Mouse (Mus musculus) CH12F3 (cell line): Measurements from ENCODE around the gene Fam163a.
"Not testable (repeated sequence)": the region's sequence is repeated elsewhere in the genome, so short reads cannot be mapped to it uniquely, and the experiment has no call there.

Source experiments
- in situ Hi-C: fragments of 300-500 bp; cut with MboI; formaldehyde crosslinking; loops from 2 replicates; pipeline ENCODE4 v1.14.3; 2020; ENCODE audit warnings: low sequenced_read_pairs

The Fam163a gene

DNA sequence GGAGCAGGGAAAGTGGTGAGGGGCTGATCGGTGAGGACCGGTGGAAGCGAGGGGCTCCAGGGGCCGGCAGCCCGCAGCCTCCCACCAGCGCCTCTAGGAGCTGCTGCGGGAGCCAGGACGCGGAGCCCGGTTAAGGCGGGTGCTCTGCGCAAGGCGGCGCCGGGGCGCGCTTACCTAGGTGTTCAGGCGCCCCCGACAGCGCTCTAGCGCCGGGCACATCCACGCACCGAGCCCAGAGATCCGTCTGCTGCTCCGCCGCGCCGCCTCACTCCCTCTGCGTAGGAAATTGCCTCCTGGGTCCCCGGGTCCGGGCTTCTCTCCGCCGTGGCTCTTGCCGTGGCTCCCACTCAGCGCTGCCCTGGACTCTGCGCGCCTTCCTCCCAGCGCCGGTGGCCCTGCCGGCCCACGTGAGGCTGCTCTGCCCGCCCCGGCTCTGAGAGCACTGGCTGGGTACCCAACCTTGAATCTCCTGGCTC, at the start of gene Fam163a:
Gene Fam163a, minus strand, starts transcription at position 371 of the 476 bp plus-strand sequence.
- in situ Hi-C loops = no loop called here

DNA sequence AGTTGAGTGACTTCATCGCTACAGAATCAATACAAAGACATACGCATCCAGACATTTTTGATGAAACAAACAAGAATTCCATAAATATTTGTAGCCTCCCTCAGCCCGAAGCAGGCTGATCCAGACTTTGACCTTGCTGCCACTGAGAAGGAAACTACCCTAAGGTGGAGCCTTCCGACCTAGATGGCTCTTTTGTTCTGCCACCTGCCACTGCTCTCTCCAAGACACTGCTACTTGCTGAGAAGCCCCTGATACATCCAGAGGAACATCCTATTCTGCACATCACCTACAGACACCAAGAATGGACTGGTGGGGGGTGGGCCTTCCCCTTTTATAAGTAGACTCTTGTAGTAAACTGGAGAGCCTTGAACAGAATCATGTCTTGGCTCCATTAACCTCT, 46.3 kb upstream of the Fam163a start:
- in situ Hi-C loops = not testable (repeated sequence)

DNA sequence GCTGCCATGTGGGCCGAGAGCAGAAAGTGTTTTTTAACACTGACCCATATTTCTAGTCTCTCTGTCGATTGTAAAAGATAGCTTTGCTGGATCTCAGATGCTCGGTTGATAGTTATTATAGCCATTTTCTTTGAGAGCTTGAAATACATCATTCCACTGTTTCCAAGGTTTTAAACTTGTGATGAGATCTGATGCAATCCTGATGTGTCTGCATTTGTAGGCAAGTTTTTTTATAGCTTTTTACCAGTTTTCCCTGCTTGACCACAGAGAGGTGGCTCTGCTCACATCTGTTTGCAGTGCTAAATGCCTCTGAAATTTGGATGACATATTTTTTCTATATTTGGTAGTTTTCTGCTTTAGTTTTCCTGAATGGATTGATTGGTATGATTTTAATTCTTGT, 43.1 kb upstream of the Fam163a start:
- in situ Hi-C loops = no loop called here

DNA sequence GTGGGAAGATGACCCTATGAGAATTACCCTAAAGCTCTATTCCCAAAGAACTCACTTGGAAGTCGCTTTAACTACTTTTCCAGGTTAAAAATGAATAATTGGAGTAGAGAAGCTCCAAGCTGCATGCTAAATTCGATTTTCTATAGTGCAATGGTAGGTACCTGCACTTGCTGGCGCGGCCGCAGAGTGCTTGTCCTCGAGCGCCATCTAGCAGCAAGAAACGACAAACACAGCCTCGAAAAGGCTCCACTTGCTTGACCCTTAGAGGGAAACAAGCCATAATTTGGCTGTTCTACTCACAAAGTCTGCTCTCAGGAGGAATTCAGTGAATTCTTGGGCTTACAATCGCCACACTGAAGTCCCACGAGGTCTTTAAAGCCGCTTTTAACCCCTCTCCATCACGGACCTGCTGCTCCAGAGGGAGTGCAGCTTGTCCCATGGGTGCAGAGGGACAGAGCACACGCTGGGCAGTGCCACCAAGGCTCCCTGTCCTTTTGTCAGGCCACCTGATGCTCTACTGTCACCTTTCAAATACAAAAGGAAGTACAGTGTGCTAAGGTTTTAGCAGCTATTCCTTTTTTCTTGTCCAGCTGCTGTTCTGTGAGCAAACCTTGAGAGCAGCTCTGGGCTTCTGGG, 37.0 kb upstream of the Fam163a start:
- in situ Hi-C loops = no loop called here

DNA sequence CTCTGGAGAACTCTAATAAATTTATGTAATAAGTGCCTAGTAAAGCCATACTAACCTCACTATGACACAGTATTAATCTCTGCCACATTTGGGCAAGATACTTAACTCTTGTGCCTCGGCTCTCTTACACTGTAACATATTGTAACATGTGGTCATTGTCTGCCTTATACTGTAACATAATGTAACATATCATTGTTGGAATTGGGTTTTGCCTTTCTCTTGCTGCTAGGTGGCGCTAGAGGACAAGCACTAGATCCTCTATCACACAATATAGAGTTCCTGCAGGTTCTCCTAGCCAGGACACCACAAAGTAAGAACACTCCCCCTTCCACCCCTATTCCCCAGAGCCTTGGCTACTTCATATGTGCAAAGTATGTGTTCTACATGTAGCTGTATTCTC, 36.2 kb upstream of the Fam163a start:
- in situ Hi-C loops = no loop called here

- in situ Hi-C loops = no loop called here
Measured at GRCm38 (mm10) chr1:156231122-156231521, 26.3 kb upstream of the Fam163a start.

- in situ Hi-C loops = no loop called here
Measured at GRCm38 (mm10) chr1:156230339-156231089, 25.7 kb upstream of the Fam163a start.

DNA sequence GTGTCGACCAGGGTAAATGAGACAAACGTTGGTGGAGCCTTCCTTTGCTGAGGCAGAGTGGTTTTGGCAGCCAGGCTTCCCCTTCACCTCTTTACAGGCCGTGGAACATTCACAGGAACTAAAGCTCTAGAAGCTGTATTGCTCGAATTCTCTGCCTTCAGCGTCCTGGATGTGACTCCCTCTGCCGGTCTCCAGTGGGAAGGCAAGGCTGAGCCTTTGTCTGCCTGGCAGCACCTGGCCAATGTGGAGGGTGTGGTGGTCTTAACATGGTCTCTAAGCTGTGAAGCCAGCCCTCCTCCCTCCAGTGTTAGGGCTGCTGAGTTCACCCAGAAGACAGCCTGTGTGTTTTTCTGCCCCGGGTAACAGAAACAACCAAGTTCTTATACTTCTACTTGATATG, 24.6 kb upstream of the Fam163a start:
- in situ Hi-C loops = no loop called here

DNA sequence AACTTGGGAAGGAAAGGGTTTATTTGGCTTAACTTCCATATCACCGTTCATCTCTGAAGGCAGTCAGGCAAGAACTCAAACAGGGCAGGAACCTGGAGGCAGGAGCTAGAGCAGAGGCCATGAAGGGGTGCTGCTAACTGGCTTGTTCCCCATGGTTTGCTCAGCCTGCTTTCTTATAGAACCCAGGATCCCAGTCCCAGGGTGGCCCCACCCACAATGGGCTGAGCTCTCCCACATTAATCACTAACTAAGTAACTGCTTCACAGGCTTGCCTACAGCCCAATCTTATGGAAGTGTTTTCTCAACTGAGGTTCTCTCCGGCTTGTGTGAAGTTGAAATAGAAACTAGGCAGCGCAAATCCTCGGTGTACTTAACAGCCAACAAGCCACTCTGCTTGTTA, 23.9 kb upstream of the Fam163a start:
- in situ Hi-C loops = no loop called here

DNA sequence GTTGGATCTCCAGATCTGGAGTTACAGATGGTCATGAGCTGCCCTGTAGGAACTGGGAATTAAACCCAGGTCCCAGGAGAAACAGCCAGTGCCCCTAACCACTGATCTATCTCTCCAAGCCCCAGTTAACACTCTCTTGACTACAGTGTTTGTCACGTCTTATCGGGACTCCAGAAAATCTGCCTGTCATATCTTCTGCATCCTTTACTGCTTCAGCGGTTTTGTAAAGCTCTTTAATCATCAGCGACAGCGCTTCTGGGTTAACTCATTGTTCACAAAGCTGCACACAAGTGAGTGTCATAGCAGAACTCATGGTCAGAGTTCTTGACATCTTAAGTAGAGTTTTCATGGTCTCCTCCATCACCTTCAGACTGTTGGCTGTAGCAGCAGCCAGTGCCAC, 22.1 kb upstream of the Fam163a start:
- in situ Hi-C loops = no loop called here

- in situ Hi-C loops = no loop called here
Measured at GRCm38 (mm10) chr1:156222205-156223000, 17.6 kb upstream of the Fam163a start.

DNA sequence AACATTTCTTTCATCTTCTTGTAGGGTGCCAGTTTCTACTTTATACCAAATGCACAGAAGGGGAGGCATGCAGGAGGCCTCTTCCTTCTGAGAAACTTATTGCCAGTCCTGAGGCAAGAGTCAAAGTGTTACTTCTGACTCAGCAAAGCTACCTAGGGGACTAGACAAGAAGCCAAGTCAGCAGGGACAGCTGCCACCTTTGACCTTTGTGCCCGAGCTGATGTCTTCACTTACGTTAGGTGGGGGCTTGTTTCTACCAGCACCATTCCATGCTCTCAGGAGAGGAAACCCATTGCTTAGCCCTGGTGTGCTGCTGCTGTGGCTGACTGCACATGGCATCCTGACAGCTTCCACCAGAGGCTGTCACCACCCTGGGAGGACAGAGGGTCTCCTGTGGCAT, 16.5 kb upstream of the Fam163a start:
- in situ Hi-C loops = no loop called here

DNA sequence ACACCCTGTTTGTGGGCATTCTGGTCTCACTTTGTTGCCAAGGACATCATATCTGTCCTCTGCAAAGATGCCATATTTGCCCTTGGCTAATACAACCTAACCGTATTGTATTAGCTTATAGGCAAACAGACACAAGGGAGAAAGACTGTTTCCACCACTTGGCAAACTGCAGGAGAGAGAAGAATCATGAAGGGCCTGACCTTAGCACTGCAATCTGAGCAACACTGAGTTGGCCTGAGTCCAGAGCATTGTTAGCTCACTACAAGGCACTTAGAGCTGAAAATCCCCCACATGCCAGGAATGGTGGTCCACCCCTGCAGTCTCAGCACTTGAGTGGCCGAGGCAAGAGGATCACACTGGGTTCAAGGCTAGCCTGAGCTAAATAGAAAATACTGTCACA, 13.7 kb upstream of the Fam163a start:
- in situ Hi-C loops = no loop called here

DNA sequence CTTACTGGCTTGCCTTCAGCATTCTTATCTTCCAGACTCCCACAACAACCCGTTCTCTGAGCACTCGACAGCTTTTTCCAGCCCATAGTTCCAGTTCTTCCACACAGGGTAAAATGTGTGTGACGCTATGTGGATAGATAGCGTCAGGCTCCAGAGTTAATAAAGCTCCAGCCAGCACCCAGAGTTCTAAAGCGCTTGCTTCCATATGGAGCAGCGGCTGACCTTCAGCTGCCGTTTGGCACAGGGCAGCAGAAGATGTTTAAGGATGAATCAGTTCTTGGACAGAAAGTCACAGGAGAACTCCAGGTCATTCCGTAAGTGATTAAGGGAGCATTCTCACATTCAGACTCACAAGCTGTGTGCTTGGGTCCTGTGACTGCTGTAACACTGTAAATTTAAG, 13.1 kb upstream of the Fam163a start:
- in situ Hi-C loops = no loop called here

DNA sequence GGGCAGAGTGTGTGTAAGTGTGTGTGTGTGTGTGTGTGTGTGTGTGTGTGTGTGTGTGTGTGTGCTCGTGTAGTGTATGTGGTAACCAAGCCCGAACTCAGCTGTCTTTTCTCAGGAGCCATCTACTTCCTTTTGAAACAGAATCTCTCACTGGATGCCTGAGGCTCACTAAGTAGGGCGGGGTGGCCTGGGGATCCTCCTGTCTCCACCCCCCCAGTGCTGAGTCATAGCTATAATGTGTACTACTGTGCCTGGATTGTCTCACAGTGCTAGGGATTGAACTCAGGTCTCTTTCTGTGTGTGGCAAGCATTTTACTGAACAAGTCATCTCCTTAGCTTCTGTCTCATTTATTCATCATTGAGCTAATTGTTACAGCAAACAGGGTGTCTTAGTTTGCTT, 12.6 kb upstream of the Fam163a start:
- in situ Hi-C loops = no loop called here

- in situ Hi-C loops = no loop called here
Measured at GRCm38 (mm10) chr1:156216249-156216648, 11.4 kb upstream of the Fam163a start.

- in situ Hi-C loops = no loop called here
Measured at GRCm38 (mm10) chr1:156214651-156215050, 9.8 kb upstream of the Fam163a start.

DNA sequence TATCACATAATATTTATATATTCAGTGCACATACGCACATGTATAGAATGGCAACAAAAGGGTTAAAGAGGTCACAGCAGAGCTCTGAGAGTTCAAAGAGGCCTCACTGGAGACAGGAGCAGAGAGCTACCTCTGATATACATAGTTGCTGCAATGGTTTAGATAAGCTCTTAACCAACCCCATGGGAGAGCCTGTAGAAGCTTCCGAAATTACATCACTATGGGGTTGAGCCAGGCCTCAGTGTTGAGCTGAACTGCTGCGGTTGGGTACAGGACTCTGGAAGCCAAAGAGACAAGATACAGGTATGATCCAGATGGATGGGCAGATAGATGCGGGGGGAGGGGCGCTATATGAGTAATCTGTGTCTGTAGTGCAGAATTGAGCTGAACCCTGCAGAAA, 8.1 kb upstream of the Fam163a start:
- in situ Hi-C loops = no loop called here

DNA sequence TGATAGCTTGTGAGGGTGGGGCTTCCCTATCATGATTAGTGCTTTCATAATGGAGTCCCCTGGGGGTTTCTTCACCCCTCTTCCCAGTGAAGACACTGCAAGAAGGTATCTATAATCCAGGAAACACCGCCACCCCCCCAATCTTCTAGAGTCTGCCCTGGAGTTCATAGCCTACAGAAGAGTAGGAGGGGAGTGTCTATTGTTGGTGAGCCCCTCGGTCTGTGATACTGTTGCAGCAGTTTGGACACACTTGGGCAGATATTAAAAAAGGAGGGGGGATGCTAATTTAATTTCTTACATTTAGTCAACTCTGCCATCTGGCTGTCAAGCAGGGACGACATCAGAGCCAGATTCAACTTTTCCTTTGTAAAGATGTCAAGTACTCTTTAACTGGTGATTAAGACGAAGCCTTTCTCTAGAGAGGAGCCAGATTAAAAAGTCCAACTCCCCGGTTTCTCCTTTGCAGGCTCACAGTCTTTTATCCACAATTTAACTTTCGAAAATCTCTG, 7.0 kb upstream of the Fam163a start:
- in situ Hi-C loops = no loop called here

DNA sequence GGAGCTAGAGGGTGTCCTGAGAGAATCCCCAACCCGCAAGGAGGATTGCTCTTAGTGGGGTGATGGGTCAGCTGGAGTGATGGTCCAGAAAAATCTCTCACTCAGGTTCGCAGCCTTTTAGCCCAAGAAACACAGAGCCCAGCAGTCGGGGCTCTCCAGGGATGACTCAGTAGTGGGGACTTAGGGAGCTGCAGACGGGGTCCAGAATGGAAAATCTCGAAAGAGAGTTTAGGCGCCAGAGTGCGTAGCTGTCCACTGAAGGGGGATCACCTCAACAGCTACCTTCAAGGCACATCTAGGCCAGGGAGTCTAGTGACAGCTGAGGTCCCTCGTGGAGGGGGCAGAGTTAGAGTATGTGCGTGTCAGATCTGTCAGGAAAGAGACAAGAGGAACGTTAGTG, 338 bp upstream of the Fam163a start:
- in situ Hi-C loops = no loop called here

GRCm38 (mm10) chr1:156203961-156204655, 718 bp downstream of the Fam163a start:
- in situ Hi-C loops = no loop called here
